Mouse (Mus musculus): ENCODE data around the gene Traf2. TPM values are rescaled to one million over a fixed set of nuclear protein-coding genes. Genes with fewer than 3 reads are reported as not detected.

Traf2 gene
- polyA plus RNA-seq, 1 experiment from 2014 or later = 16.8 TPM

DNA sequence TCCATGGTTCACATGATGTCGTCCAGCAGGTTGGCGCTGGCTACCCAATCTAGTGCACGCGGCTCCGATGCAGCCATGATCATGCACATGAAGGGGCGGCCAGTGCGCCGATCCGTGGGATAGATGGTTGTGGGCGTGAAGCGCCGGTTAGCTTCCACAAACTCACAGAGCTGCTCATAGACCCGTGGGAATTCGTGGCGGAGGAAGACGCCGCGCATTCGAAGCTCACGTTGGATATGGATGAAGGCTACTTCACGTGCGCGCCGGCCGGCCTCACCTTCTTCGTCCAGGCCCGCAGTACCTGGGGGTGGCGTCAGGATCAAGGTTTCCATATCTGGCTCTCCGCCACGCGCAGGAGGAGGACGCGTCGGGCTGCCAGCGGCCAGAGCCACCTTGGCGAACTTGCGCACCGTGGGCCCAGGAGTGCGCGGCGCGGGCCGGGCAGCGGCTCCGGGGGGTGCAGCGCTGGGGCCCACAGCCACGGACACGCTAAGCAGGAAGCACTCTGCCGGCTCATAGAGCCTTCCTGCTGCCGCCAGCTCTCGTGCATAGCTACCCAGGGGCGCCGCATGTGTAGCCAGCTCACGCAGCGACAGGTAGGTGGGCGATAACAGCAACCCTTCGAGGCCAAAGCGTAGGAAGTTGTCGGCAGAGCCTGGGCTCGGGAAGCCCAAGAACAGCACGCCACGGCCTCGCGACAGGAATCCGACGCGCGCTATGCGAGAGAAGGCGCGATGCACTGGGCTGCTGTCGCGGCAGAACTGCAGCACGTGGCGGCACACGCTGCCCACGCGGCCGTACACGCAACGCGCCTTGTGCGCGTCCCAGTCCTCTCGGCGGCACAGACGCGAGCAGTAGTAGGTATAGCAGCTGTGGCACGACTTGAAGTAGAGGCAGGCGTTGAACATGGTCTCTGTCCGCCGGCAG, 30.5 kb upstream of the Traf2 start:
- Histone ChIP-seq H3K36me3 (ENCODE audit: control insufficient read depth, insufficient read depth, low read length) (peaks cover 13% of the 10 kb centered on the region), H3K4me3 (ENCODE audit: low read length) (peak overlapping the region; percentile 23), H3K9ac (ENCODE audit: low read depth, low read length) (no peak overlapping the region; the same call in 1 of the 2 replicates), H3K4me1 (ENCODE audit: control insufficient read depth, insufficient read depth, low read depth, low read length) (peaks cover 58% of the 10 kb centered on the region), H3K9me3 (ENCODE audit: control insufficient read depth, low read length) (peaks cover 3% of the 10 kb centered on the region; the same call in 1 of the 2 replicates), H3K27ac (ENCODE audit: low read depth, low read length) (no peak overlapping the region), H3K27me3 (replicated peaks; ENCODE audit: control insufficient read depth, insufficient read depth, low read length) (peaks cover 48% of the 10 kb centered on the region), H3K4me2 (ENCODE audit: low read length) (peak overlapping the region; percentile 36)
- no peak for ATAC-seq
- 19% methylated on average over 89 of the region's 92 CpGs for WGBS

- Histone ChIP-seq H3K4me2 (ENCODE audit: low read length) (no peak overlapping the region), H3K27me3 (replicated peaks; ENCODE audit: control insufficient read depth, insufficient read depth, low read length) (peaks cover 48% of the 10 kb centered on the region), H3K9me3 (ENCODE audit: control insufficient read depth, low read length) (peaks cover 3% of the 10 kb centered on the region; the same call in 1 of the 2 replicates), H3K36me3 (ENCODE audit: control insufficient read depth, insufficient read depth, low read length) (peaks cover 13% of the 10 kb centered on the region), H3K4me1 (ENCODE audit: control insufficient read depth, insufficient read depth, low read depth, low read length) (peaks cover 51% of the 10 kb centered on the region), H3K9ac (ENCODE audit: low read depth, low read length) (no peak overlapping the region), H3K4me3 (ENCODE audit: low read length) (no peak overlapping the region), H3K27ac (ENCODE audit: low read depth, low read length) (no peak overlapping the region)
- WGBS = 77% methylated on average over 16 of the region's 16 CpGs
- no peak for ATAC-seq
These were observed 29.5 kb upstream of the Traf2 start for GRCm38 (mm10) chr2:25576028-25576850.

DNA sequence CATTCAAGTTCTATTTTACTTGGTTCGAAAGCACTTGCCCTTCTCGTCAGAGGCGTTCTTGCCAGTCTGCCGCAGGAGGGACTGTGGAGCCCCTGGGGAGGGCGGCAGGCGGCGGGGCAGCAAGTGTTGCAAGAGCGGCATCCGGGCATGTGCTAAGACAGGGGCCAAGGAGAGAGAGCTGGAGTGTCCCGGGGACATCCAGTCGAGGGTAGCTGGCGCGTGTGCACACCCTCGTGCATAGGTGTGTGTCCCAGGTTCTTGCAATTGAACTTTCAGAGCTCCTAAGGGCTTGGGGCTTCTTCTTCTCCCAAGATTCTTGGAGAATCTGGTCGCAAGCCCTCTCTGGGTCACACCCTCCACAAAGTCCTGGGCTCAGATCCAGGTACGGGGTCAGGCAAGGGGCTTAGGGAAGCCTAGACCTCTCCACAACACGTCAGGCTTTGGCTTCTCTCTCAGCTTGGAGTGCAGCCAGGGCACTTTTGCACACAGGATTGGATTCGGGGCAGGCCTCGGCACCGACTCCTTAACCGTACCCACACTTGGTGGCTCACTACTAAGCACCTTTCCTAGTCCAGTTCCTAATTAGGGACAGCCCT, 28.8 kb upstream of the Traf2 start:
- peak overlapping the region; percentile 67 for H3K9ac ChIP-seq (ENCODE audit: low read depth, low read length)
- 14% methylated on average over 21 of the region's 21 CpGs for WGBS
- no peak for ATAC-seq
- H3K27ac ChIP-seq (ENCODE audit: low read depth, low read length) = peak overlapping the region; percentile 91; the same call in 1 of the 2 replicates
- H3K4me3 ChIP-seq (ENCODE audit: low read length) = peak overlapping the region; percentile 56
- H3K9me3 ChIP-seq (ENCODE audit: control insufficient read depth, low read length) = peaks cover 3% of the 10 kb centered on the region; the same call in 1 of the 2 replicates
- peak overlapping the region; percentile 62 for H3K4me2 ChIP-seq (ENCODE audit: low read length)
- H3K27me3 ChIP-seq (replicated peaks; ENCODE audit: control insufficient read depth, insufficient read depth, low read length) = peaks cover 44% of the 10 kb centered on the region
- peaks cover 13% of the 10 kb centered on the region for H3K36me3 ChIP-seq (ENCODE audit: control insufficient read depth, insufficient read depth, low read length)
- H3K4me1 ChIP-seq (ENCODE audit: control insufficient read depth, insufficient read depth, low read depth, low read length) = peaks cover 44% of the 10 kb centered on the region

DNA sequence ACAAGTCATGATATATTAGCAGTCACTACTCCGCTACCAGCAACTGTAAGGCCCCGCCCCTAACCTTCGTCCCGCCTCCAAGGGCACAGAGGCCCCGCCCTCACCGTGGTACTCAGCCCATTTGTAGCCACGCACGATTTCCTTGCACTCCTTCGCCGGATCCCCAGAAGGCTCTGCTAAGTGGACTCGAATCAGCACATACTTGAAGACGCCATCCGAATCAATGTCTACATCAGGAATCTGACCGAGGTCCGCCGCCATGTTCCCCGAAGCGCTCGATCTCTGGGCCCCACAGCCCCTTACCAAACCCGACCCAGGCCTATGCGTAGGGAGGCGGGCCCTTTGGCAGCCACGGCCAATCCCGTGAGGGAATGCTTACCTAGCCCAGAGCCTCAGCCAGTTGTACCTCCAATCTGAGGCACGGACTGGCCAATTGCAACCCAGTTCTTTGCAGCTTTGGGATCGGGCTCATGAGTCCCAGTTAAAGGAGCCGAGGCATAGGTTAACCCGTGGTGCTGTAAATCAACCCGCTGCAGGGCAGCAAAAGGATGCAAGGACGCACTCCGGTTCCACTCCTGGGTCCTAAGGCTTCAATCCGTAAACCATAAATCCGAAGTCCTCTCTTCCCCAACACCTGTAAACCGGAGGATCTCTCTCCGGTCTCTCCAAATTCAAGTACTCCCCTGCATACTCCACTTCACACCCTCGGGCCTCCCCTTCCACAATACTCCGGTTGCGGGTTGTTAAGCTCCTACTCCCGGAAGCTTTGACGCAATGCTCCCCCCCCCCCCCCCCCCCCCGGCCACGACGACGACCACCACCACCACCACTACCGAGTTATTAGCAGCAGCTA, 28.1 kb upstream of the Traf2 start, which contains the start of the genes Mamdc4 and Phpt1:
Gene Mamdc4 (minus strand): TSS at position 267 of the 853 bp plus-strand sequence.
Gene Phpt1 (minus strand): TSS at position 646 of the 853 bp plus-strand sequence.
- Histone ChIP-seq H3K4me2 (ENCODE audit: low read length) (peak within 1 kb of the TSS; percentile 88), H3K27me3 (replicated peaks; ENCODE audit: control insufficient read depth, insufficient read depth, low read length) (peaks cover 37% of the 10 kb centered on the region), H3K9ac (ENCODE audit: low read depth, low read length) (peak within 1 kb of the TSS; percentile 71), H3K4me3 (ENCODE audit: low read length) (peak within 1 kb of the TSS; percentile 56), H3K4me1 (ENCODE audit: control insufficient read depth, insufficient read depth, low read depth, low read length) (peaks cover 37% of the 10 kb centered on the region), H3K27ac (ENCODE audit: low read depth, low read length) (peak within 1 kb of the TSS; percentile 91), H3K9me3 (ENCODE audit: control insufficient read depth, low read length) (peaks cover 3% of the 10 kb centered on the region; the same call in 1 of the 2 replicates), H3K36me3 (ENCODE audit: control insufficient read depth, insufficient read depth, low read length) (peaks cover 13% of the 10 kb centered on the region)
- peak; percentile 98 for ATAC-seq
- under 1% methylated on average over 42 of the region's 45 CpGs for WGBS

- H3K4me1 ChIP-seq (ENCODE audit: control insufficient read depth, insufficient read depth, low read depth, low read length) = peaks cover 32% of the 10 kb centered on the region
- peak overlapping the region; percentile 56 for H3K4me3 ChIP-seq (ENCODE audit: low read length)
- WGBS = 24% methylated on average over 11 of the region's 11 CpGs
- H3K27me3 ChIP-seq (replicated peaks; ENCODE audit: control insufficient read depth, insufficient read depth, low read length) = peaks cover 31% of the 10 kb centered on the region
- H3K9ac ChIP-seq (ENCODE audit: low read depth, low read length) = peak overlapping the region; percentile 71
- H3K27ac ChIP-seq (ENCODE audit: low read depth, low read length) = peak overlapping the region; percentile 91
- 0 out of 2 replicates have a peak, but pooled peaks have one; percentile 0 for ATAC-seq
- H3K9me3 ChIP-seq (ENCODE audit: control insufficient read depth, low read length) = peaks cover 3% of the 10 kb centered on the region; the same call in 1 of the 2 replicates
- H3K36me3 ChIP-seq (ENCODE audit: control insufficient read depth, insufficient read depth, low read length) = peaks cover 13% of the 10 kb centered on the region
- peak overlapping the region; percentile 88 for H3K4me2 ChIP-seq (ENCODE audit: low read length)
These were observed 27.4 kb upstream of the Traf2 start for GRCm38 (mm10) chr2:25574136-25574535.

- peaks cover 20% of the 10 kb centered on the region for H3K27me3 ChIP-seq (replicated peaks; ENCODE audit: control insufficient read depth, insufficient read depth, low read length)
- peaks cover 10% of the 10 kb centered on the region for H3K36me3 ChIP-seq (ENCODE audit: control insufficient read depth, insufficient read depth, low read length)
- peaks cover 28% of the 10 kb centered on the region for H3K4me1 ChIP-seq (ENCODE audit: control insufficient read depth, insufficient read depth, low read depth, low read length)
- no peaks in the 10 kb centered on the region for H3K9me3 ChIP-seq (ENCODE audit: control insufficient read depth, low read length)
- 97% methylated on average over 2 of the region's 2 CpGs for WGBS
- ATAC-seq = no peak
- no peak overlapping the region for H3K4me2 ChIP-seq (ENCODE audit: low read length)
- no peak overlapping the region for H3K4me3 ChIP-seq (ENCODE audit: low read length)
- H3K27ac ChIP-seq (ENCODE audit: low read depth, low read length) = no peak overlapping the region
- 0 out of 2 replicates have a peak overlapping the region, but pooled peaks have one; percentile 19 for H3K9ac ChIP-seq (ENCODE audit: low read depth, low read length)
These were observed 26.3 kb upstream of the Traf2 start for GRCm38 (mm10) chr2:25573068-25573467.

GRCm38 (mm10) chr2:25571221-25571620, 24.5 kb upstream of the Traf2 start:
- Histone ChIP-seq H3K36me3 (ENCODE audit: control insufficient read depth, insufficient read depth, low read length) (peaks cover 2% of the 10 kb centered on the region; the same call in 1 of the 2 replicates), H3K4me2 (ENCODE audit: low read length) (no peak overlapping the region), H3K9ac (ENCODE audit: low read depth, low read length) (no peak overlapping the region), H3K27me3 (replicated peaks; ENCODE audit: control insufficient read depth, insufficient read depth, low read length) (peaks cover 2% of the 10 kb centered on the region), H3K27ac (ENCODE audit: low read depth, low read length) (no peak overlapping the region), H3K4me3 (ENCODE audit: low read length) (no peak overlapping the region), H3K4me1 (ENCODE audit: control insufficient read depth, insufficient read depth, low read depth, low read length) (peaks cover 19% of the 10 kb centered on the region), H3K9me3 (ENCODE audit: control insufficient read depth, low read length) (no peaks in the 10 kb centered on the region)
- WGBS = 95% methylated on average over 4 of the region's 4 CpGs
- no peak for ATAC-seq

GRCm38 (mm10) chr2:25569323-25569722, 22.6 kb upstream of the Traf2 start:
- no peak for ATAC-seq
- Histone ChIP-seq H3K9me3 (ENCODE audit: control insufficient read depth, low read length) (no peaks in the 10 kb centered on the region), H3K27me3 (replicated peaks; ENCODE audit: control insufficient read depth, insufficient read depth, low read length) (no peaks in the 10 kb centered on the region), H3K4me3 (ENCODE audit: low read length) (no peak overlapping the region), H3K4me2 (ENCODE audit: low read length) (no peak overlapping the region), H3K36me3 (ENCODE audit: control insufficient read depth, insufficient read depth, low read length) (peaks cover 7% of the 10 kb centered on the region; the same call in 1 of the 2 replicates), H3K4me1 (ENCODE audit: control insufficient read depth, insufficient read depth, low read depth, low read length) (peaks cover 13% of the 10 kb centered on the region), H3K9ac (ENCODE audit: low read depth, low read length) (no peak overlapping the region), H3K27ac (ENCODE audit: low read depth, low read length) (no peak overlapping the region)
- 95% methylated on average over 3 of the region's 3 CpGs for WGBS
